Mouse (Mus musculus) embryonic stem cell, embryonic (primary cell): ENCODE data around the gene Mindy3.
"Not testable (repeated sequence)": the region's sequence is repeated elsewhere in the genome, so short reads cannot be mapped to it uniquely, and the experiment has no call there.

Experiments used
- CTCF ChIA-PET, 4 experiments: fragments of 300-600 bp in 2 of 4; fragments of 350-600 bp in 2 of 4; sonication (Branson Sonifier 250); formaldehyde crosslinking; loops; one replicate each; lab custom pipeline; 2022; ENCODE audit warnings: inconsistent platforms in 2 of 4; lab: Charles Lee
- POLR2A ChIA-PET, 4 experiments: fragments of 300-600 bp in 2 of 4; fragments of 350-600 bp in 2 of 4; sonication (Branson Sonifier 250); formaldehyde crosslinking; loops; one replicate each; lab custom pipeline; 2022; ENCODE audit warnings: antibody characterized with exemption in 4 of 4, inconsistent platforms in 1 of 4; lab: Charles Lee

The Mindy3 gene

DNA sequence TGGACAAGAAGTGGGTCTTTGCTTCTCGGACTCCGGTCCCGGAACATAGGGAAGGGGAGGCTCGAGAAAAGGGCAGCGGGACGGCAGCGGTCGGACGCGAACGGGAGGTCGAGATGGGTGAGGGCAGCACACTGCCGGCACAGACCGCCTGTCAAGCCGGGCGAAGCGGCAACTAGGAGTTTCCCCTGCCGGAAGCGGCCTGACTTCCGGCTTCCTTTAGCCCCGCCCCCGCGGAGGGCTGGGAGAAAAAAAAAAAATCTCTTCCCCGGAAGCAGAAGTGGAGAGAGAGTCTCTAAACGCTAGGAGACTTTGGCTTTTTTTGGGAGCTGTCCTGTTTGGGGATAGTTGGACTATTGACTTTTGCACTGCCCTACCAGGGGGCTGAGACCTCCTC is at the start of gene Mindy3:
TSS of gene Mindy3 (minus strand) at position 209 of the 394 bp plus-strand sequence.
- CTCF ChIA-PET = interaction anchor here in 2 of 4 experiments (0.5 to 0.6 kb wide), 2 partner anchors 73 to 138 kb away, joined by 3 to 4 read pairs; no protein-coding TSS in a partner anchor
- POLR2A ChIA-PET = interaction anchor here in 3 of 4 experiments (0.6 to 1.8 kb wide), 7 partner anchors 10 to 756 kb away, joined by 3 to 6 read pairs (median 3); no protein-coding TSS in a partner anchor

GRCm38 (mm10) chr2:12459732-12460131 is 40.5 kb upstream of the Mindy3 start:
- ChIA-PET CTCF (interaction anchor here in 3 of 4 experiments (1.0 to 2.3 kb wide), 5 partner anchors 21 to 805 kb away, joined by 3 to 7 read pairs (median 3); no protein-coding TSS in a partner anchor), POLR2A (no interaction called here)

- ChIA-PET CTCF (no interaction called here), POLR2A (no interaction called here)
Observed at GRCm38 (mm10) chr2:12450108-12450507, 30.8 kb upstream of the Mindy3 start.

- CTCF ChIA-PET = no interaction called here
- POLR2A ChIA-PET = interaction anchor here in 1 of 4 experiments (0.6 kb wide), 1 partner anchor 52 kb away, joined by 5 read pairs; no protein-coding TSS in a partner anchor
Observed at GRCm38 (mm10) chr2:12440120-12440519, 20.9 kb upstream of the Mindy3 start.

DNA sequence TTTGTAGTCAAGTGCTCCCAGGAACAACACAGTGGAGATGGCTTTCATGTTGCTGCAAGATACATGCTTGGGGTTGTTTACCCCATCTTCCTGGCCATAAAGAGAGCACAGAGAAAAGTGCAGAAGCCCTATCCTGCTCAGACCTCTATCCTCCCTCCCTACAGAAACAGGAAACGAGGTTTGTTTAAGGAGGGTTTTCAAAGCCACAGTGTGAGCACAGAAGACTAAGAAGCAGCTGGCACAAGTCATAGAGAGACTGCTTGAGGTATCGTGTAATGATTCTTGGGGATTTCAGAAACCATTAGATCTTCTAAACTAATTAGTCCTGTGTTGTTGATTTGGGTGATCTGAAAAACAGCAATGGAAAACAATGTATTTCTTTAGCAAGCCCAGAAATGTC is 20.3 kb upstream of the Mindy3 start:
- POLR2A ChIA-PET = interaction anchor here in 1 of 4 experiments (0.6 kb wide), 1 partner anchor 53 kb away, joined by 5 read pairs; no protein-coding TSS in a partner anchor
- CTCF ChIA-PET = no interaction called here

- ChIA-PET POLR2A (no interaction called here), CTCF (no interaction called here)
Observed at GRCm38 (mm10) chr2:12438181-12438580, 18.9 kb upstream of the Mindy3 start.

GRCm38 (mm10) chr2:12432055-12432454 is 12.8 kb upstream of the Mindy3 start:
- ChIA-PET POLR2A (interaction anchor here in 1 of 4 experiments (0.7 kb wide), 1 partner anchor 19 kb away, joined by 3 read pairs; no protein-coding TSS in a partner anchor), CTCF (no interaction called here)

DNA sequence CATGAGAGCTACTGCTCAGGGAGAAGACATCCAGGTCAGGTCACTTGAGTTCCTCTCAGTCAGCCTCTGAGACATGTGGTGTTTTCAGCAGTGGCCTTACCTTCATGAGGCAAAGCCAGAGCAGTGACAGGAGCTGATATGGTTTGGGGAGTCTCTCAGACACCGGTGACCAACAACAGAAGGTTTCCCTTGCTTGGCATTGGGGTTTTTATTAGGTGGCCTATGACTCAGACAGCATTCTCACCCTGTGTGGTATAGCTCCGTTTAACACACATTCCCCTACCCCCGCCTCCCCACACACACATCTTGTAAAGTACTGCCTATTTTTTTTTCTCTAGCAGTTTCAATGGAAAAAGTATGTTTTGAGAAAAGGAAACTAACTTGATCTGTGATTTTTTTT is 5.1 kb upstream of the Mindy3 start:
- CTCF ChIA-PET = no interaction called here
- POLR2A ChIA-PET = interaction anchor here in 2 of 4 experiments (0.7 to 1.5 kb wide), 2 partner anchors 12 to 194 kb away, joined by 3 read pairs; no protein-coding TSS in a partner anchor

GRCm38 (mm10) chr2:12423426-12423825 is 4.2 kb upstream of the Mindy3 start:
- POLR2A ChIA-PET = interaction anchor here in 2 of 4 experiments (1.2 to 1.5 kb wide), 3 partner anchors 10 to 61 kb away, joined by 3 to 5 read pairs (median 3); no protein-coding TSS in a partner anchor
- CTCF ChIA-PET = not testable (repeated sequence)

GRCm38 (mm10) chr2:12418534-12419261 is 572 bp downstream of the Mindy3 start:
- POLR2A ChIA-PET = interaction anchor here in 2 of 4 experiments (0.7 to 1.8 kb wide), 7 partner anchors 9 to 61 kb away, joined by 3 to 8 read pairs (median 3); no protein-coding TSS in a partner anchor

DNA sequence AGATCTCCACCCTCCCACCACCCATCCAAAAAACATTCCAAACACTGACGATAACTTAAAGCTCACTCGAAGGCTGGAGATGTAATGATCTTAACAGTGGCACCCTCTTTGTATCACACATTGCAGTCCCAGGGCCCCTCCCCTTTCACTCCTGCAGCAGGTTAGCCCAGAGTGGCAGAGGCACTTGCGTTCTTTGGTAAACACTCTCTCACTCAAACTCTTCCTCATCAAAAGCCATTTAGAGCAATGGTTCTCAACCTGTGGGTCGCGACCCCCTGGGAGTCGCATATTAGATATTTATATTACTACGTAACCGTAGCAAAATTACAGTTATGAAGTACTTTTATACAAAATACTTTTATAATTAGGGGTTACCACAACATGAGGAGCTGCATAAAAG is 1.1 kb downstream of the Mindy3 start:
- CTCF ChIA-PET = no interaction called here
- POLR2A ChIA-PET = interaction anchor here in 2 of 4 experiments (0.7 to 1.8 kb wide), 5 partner anchors 8 to 60 kb away, joined by 3 to 8 read pairs (median 3); no protein-coding TSS in a partner anchor

More at GRCm38 (mm10) chr2:12418534-12419261, 572 bp downstream of the Mindy3 start:
- CTCF ChIA-PET = interaction anchor here in 1 of 4 experiments (0.5 kb wide), 1 partner anchor 74 kb away, joined by 3 read pairs; no protein-coding TSS in a partner anchor

DNA sequence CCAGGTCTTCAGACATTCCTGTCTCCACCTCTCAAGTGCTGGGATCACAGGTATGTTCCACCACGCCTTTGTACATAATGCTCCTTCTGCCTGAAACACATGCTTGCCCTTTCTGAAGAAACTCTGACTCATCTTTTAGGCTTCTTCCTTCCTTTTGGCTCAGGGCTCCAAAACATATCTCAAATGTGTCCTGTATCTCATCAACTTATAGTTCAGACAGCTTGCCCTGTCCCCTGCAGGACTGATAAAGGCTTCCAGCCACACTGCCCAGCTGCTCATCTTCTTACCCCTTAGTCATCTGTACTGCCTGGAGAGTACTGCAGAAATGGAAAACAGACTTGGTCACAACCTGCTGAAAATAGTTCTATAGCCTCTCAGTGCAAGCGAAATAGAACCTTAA is 7.0 kb downstream of the Mindy3 start:
- ChIA-PET POLR2A (interaction anchor here in 2 of 4 experiments (0.8 to 1.0 kb wide), 2 partner anchors 11 to 20 kb away, joined by 3 read pairs; no protein-coding TSS in a partner anchor), CTCF (no interaction called here)

- ChIA-PET POLR2A (no interaction called here), CTCF (no interaction called here)
Observed at GRCm38 (mm10) chr2:12411129-12411528, 8.1 kb downstream of the Mindy3 start.

- ChIA-PET CTCF (no interaction called here), POLR2A (no interaction called here)
Observed at GRCm38 (mm10) chr2:12406737-12407136, 12.5 kb downstream of the Mindy3 start.

- POLR2A ChIA-PET = no interaction called here
- CTCF ChIA-PET = no interaction called here
Observed at GRCm38 (mm10) chr2:12402469-12402868, 16.8 kb downstream of the Mindy3 start.

GRCm38 (mm10) chr2:12401137-12401536 is 18.1 kb downstream of the Mindy3 start:
- CTCF ChIA-PET = no interaction called here
- POLR2A ChIA-PET = no interaction called here

DNA sequence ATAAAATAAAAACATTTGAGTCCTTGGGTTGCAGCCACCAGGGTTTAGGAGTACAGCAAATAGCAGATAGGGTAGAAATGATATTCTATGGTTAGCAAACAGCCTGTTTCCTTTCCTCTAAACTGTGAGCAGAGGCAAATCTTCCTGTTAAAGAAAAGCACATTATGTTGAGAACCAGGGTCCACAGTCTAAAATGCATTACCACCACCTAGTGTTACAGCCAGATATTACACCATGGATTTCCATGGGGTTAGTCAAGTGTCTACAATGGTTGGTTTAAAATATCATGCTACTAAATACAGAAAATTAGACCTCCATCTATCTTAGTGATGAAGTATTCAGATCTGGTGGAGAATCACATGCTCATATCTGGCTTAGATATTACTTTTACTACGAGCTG is 30.2 kb downstream of the Mindy3 start:
- POLR2A ChIA-PET = no interaction called here
- CTCF ChIA-PET = interaction anchor here in 1 of 4 experiments (1.8 kb wide), 1 partner anchor 9 kb away, joined by 4 read pairs; no protein-coding TSS in a partner anchor

DNA sequence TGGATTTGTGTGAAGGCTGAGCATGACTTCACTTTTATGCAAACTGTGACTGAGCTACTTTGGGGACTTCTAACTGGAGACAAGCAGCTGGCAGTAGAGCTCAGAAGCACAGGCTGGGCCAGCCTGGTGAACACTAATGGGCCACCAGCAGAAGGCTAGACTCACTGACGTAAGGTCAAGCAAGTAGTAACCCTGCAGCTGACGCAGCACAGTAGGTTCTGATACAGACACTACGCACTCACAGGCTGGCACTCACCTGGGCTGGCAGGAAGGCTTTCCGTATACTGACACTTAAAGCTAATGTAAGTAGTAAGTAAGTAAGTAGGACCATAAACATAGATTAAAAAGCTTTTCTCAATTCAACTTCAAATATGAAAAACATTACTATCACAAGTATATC is 30.7 kb downstream of the Mindy3 start:
- CTCF ChIA-PET = interaction anchor here in 2 of 4 experiments (0.6 to 1.8 kb wide), 2 partner anchors 9 to 389 kb away, joined by 4 to 6 read pairs; no protein-coding TSS in a partner anchor
- POLR2A ChIA-PET = interaction anchor here in 1 of 4 experiments (1.1 kb wide), 1 partner anchor 10 kb away, joined by 4 read pairs; no protein-coding TSS in a partner anchor

GRCm38 (mm10) chr2:12384389-12384788 is 34.9 kb downstream of the Mindy3 start:
- POLR2A ChIA-PET = no interaction called here
- CTCF ChIA-PET = interaction anchor here in 1 of 4 experiments (0.6 kb wide), 1 partner anchor 382 kb away, joined by 5 read pairs; no protein-coding TSS in a partner anchor
